Mouse (Mus musculus): ENCODE measurements at regions not wholly inside any gene's neighbourhood (a gene's known extent, or its start where the extent isn't known, plus 50 kb on each side); places are given as distances from the start of the nearest gene placed in this dataset.

DNA sequence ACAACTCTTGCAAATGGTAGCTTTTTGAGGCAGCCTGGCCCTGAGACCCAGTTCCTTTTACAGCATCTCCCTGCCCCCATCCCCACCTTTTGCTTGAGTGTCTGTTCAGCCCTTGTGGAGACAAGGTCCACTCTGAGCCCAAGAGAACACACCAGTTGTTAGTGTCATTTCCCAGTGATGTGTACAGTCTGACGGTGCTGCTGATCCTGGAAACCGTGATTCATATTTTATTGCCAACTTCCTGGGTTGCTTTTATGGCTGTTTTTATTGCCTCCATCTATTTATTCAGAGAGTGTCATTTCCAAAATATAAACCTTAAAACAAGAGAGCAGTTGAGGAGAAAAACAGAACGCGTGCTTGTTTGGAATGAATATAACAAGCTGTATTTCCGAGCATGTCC is 309.6 kb upstream of the Isl1 start:
- 93% methylated on average over 5 of the region's 5 CpGs for WGBS
- no peak for ATAC-seq (ENCODE audit: low FRiP score)
- Histone ChIP-seq H3K27me3 (no peaks in the 10 kb centered on the region), H3K4me2 (replicated peaks) (no peak overlapping the region), H3K9me3 (replicated peaks) (no peaks in the 10 kb centered on the region), H3K36me3 (no peaks in the 10 kb centered on the region), H3K27ac (no peak overlapping the region), H3K4me1 (no peaks in the 10 kb centered on the region), H3K9ac (no peak overlapping the region), H3K4me3 (no peak overlapping the region)

DNA sequence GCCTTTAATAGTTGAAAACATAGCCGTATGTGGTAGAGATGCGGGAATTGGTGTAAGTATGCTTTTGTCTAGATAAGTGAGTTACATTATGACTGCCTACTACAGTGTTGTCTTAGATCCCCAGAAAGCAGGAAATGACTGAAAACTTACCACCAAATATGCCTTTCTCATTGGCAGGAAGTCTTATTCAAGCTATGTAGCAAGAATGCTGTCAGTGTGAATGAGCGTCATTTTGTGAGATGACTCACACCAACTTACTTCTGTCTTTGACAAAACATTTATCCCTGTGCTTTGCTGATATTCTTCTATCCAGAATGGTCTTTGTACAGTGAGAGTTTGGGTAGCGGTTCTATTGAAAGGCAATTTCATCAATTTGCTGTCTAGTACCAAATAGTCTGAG is 286.9 kb upstream of the Isl1 start:
- no peaks in the 10 kb centered on the region for H3K9me3 ChIP-seq (replicated peaks)
- no peaks in the 10 kb centered on the region for H3K4me1 ChIP-seq
- no peak overlapping the region for H3K9ac ChIP-seq
- ATAC-seq (ENCODE audit: low FRiP score): no peak
- H3K4me3 ChIP-seq: no peak overlapping the region
- H3K36me3 ChIP-seq: no peaks in the 10 kb centered on the region
- 90% methylated on average over 4 of the region's 4 CpGs for WGBS
- H3K27ac ChIP-seq: no peak overlapping the region
- no peaks in the 10 kb centered on the region for H3K27me3 ChIP-seq
- H3K4me2 ChIP-seq (replicated peaks): no peak overlapping the region

DNA sequence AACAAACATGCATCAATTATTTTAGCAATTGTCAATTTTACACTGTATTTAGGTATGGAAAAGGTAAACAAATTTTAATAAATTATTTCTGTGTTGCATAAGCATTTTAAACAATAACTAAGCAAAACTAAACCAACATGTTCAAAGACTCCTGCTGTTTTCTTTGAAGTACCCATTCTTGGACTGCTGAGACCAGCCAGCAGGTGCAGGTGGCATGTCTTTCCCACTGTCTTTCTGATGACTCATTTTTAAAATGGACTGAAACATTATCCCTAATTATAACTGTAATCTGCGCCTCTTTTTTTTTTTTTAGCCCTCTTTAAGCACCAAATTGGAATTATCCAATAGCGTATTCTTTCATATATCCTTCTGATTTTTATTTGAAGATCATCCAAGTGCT is 286.0 kb upstream of the Isl1 start:
- Histone ChIP-seq H3K9ac (no peak overlapping the region), H3K27ac (no peak overlapping the region), H3K9me3 (replicated peaks) (no peaks in the 10 kb centered on the region), H3K36me3 (no peaks in the 10 kb centered on the region), H3K27me3 (no peaks in the 10 kb centered on the region), H3K4me3 (no peak overlapping the region), H3K4me2 (replicated peaks) (no peak overlapping the region), H3K4me1 (no peaks in the 10 kb centered on the region)
- 96% methylated on average over 2 of the region's 2 CpGs for WGBS
- ATAC-seq (ENCODE audit: low FRiP score): no peak

DNA sequence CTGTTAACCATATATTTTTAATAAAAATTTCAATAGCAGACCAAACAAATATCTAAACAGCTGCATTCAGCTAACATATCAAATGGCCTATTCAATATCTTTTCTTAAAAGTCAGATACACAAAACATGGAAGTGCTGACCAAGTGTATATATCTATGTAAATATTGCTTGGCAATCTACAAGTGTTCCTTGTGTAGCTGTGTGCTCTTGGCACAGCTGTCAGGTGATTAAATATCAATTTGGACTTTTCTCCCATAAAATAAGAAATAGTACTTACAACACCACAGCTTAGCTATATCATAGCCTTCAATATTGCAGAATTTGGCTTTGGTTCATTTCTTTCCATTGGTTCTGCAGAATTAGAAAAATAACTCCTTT is 266.5 kb upstream of the Isl1 start:
- Histone ChIP-seq H3K27me3 (peaks cover 18% of the 10 kb centered on the region; the same call in 1 of the 2 replicates), H3K27ac (no peak overlapping the region), H3K9ac (no peak overlapping the region), H3K4me3 (no peak overlapping the region), H3K4me2 (replicated peaks) (no peak overlapping the region), H3K4me1 (0 out of 2 replicates have a peak, but pooled peaks cover 4% of the 10 kb centered on the region), H3K36me3 (peaks cover 3% of the 10 kb centered on the region; the same call in 1 of the 2 replicates), H3K9me3 (replicated peaks) (peaks cover 12% of the 10 kb centered on the region; the same call in 1 of the 2 replicates)
- peak; percentile 51; the same call in 1 of the 2 replicates for ATAC-seq (ENCODE audit: low FRiP score)

DNA sequence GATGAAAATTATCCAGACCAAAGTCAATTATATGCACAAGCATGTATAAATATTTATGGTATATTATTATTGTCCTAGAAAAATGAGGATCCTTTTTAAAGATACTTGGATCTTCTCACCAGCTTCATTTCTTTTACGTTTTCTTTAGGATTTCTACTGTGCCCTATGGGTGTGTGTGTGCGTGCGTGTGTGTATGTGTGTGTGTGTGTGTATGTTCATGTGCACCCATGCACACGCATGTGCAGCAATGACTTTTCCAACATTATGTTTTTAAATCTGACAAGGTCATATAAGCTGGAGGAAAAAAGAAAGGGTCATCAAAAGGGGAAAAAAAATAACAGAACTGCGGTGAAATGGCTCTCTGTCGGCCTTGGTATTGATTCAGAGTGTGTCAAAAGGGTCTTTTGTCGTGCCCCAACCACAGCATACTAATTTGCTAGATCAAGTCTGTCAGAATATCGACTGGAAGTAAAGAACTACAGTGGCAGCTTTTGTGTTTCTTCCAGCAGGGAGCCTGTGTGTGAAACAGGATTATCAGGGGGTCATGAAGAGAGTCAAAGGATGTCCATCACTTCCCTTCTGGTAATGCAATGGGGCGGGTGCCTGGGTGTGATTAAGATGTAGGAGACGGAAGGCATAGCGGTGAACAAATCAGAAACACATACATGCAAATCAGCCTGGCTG is 265.9 kb upstream of the Isl1 start:
- Histone ChIP-seq H3K27ac (no peak overlapping the region), H3K27me3 (peaks cover 23% of the 10 kb centered on the region; the same call in 1 of the 2 replicates), H3K4me1 (0 out of 2 replicates have a peak, but pooled peaks cover 4% of the 10 kb centered on the region), H3K9me3 (replicated peaks) (peaks cover 12% of the 10 kb centered on the region; the same call in 1 of the 2 replicates), H3K36me3 (peaks cover 3% of the 10 kb centered on the region; the same call in 1 of the 2 replicates), H3K4me3 (no peak overlapping the region), H3K9ac (no peak overlapping the region), H3K4me2 (replicated peaks) (peak overlapping the region; percentile 11; the same call in 1 of the 2 replicates)
- ATAC-seq (ENCODE audit: low FRiP score): peak; percentile 95
- WGBS: 13% methylated on average over 11 of the region's 11 CpGs

DNA sequence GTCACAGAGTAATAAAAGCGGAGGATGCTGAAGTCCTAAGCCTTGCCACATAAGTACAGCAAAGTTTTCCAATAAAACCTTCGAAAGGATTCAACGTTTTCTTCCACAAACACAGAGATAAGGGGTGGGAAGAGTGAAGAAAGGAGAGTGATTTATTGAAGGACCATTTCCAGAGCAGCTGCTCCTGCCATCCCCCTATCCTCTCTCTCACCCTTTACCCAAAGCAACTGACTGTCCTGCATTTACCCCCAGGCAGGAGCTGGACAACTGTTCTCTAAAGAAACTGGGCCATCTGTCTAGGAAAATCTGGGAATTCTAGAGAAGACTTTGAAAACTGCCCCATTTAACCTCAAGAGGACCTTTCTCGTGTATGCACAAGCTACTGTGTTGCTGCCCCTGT is 245.6 kb upstream of the Isl1 start:
- H3K4me2 ChIP-seq (replicated peaks): no peak overlapping the region
- H3K36me3 ChIP-seq: no peaks in the 10 kb centered on the region
- H3K9ac ChIP-seq: no peak overlapping the region
- ATAC-seq (ENCODE audit: low FRiP score): no peak
- H3K9me3 ChIP-seq (replicated peaks): no peaks in the 10 kb centered on the region
- no peaks in the 10 kb centered on the region for H3K4me1 ChIP-seq
- 75% methylated on average over 4 of the region's 4 CpGs for WGBS
- no peak overlapping the region for H3K27ac ChIP-seq
- no peak overlapping the region for H3K4me3 ChIP-seq
- H3K27me3 ChIP-seq: no peaks in the 10 kb centered on the region

DNA sequence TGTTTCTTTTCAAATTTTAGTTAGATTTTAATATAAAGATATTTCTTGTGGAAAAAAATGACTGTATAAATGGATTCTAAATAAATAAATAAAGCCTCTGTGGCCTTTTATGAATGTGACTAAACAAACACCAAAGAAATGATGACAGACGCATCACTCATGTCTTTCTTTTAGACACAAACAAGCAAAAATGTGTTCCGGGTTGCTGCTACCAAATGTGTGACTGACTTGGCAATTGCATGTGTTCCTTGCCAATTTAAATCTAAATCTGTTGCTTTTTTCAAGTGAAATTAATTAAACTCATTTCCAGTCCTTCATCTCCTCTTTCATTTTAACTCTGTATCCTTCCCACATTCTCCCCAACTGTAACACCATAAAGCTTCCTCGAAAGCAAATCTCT is 225.7 kb upstream of the Isl1 start:
- Histone ChIP-seq H3K4me3 (no peak overlapping the region), H3K27ac (no peak overlapping the region), H3K9ac (no peak overlapping the region), H3K9me3 (replicated peaks) (no peaks in the 10 kb centered on the region), H3K4me1 (no peaks in the 10 kb centered on the region), H3K4me2 (replicated peaks) (no peak overlapping the region), H3K36me3 (no peaks in the 10 kb centered on the region), H3K27me3 (no peaks in the 10 kb centered on the region)
- ATAC-seq (ENCODE audit: low FRiP score): no peak
- 83% methylated on average over 3 of the region's 3 CpGs for WGBS

DNA sequence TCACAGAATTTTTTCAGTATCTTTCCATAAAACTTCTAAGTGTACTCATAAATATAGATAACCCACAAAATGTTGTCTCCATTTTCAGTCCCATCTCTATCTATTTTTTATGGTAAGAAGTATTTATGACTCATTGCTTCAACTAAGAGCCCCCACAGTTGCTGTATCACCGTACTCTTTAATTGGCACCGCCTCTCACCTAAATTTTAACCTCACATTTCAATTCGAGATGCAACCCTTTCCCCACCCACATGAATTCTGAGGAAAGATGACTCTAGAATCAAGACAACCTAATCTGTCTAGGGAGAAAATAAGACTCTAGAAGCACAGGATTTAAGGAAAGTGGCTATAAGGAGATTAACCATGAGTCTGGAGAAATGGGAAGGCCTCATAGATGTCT is 223.7 kb upstream of the Isl1 start:
- Histone ChIP-seq H3K27me3 (no peaks in the 10 kb centered on the region), H3K36me3 (no peaks in the 10 kb centered on the region), H3K27ac (no peak overlapping the region), H3K9me3 (replicated peaks) (no peaks in the 10 kb centered on the region), H3K9ac (no peak overlapping the region), H3K4me2 (replicated peaks) (no peak overlapping the region), H3K4me3 (no peak overlapping the region), H3K4me1 (no peaks in the 10 kb centered on the region)
- no peak for ATAC-seq (ENCODE audit: low FRiP score)
- WGBS: 83% methylated on average over 3 of the region's 3 CpGs

DNA sequence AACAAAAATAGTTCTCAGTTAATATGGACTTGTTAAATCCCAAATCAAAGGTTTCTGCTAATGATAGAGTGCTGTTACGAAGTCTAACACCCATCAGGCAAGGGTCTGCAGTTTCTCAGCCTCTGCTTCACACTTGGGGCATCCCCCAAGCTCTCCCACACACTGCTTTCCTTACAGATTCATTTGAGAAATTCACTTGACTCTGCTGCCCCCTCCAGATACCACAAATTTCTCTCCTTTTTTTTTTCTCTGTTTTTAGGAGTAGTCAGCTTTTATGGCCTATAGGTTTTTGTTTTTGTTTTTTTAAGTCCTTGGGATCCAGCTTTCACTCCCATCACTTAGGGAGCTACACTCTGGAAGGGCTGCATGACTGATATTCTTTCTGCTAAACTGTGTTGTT is 218.8 kb upstream of the Isl1 start:
- H3K4me3 ChIP-seq: no peak overlapping the region
- no peak for ATAC-seq (ENCODE audit: low FRiP score)
- 76% methylated on average over 1 of the region's 1 CpGs for WGBS
- H3K27me3 ChIP-seq: 0 out of 2 replicates have a peak, but pooled peaks cover 5% of the 10 kb centered on the region
- no peak overlapping the region for H3K9ac ChIP-seq
- no peaks in the 10 kb centered on the region for H3K9me3 ChIP-seq (replicated peaks)
- H3K4me1 ChIP-seq: peaks cover 8% of the 10 kb centered on the region
- no peaks in the 10 kb centered on the region for H3K36me3 ChIP-seq
- H3K4me2 ChIP-seq (replicated peaks): no peak overlapping the region
- no peak overlapping the region for H3K27ac ChIP-seq

DNA sequence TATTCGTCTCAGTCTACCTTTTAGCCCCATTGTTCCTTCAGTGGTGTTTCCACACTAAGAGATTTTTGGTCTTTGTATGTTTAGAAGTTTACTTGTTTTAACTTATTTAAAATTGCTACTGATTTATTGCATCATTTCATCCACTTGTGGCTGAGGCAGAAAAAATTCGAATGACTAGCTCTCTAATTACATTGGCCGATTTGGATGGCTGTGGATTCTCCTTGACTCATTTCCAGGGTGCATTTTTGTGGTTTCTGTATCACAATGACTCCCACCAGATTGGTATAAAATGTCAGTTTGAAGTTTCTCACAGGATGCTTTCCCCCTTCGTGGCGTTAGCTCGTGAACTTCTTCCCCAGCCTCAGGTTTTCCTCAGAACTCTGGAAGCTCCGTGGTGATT is 217.5 kb upstream of the Isl1 start:
- whole genome bisulfite sequencing: 68% methylated on average over 7 of the region's 7 CpGs
- Histone ChIP-seq H3K9me3 (replicated peaks) (no peaks in the 10 kb centered on the region), H3K4me3 (no peak overlapping the region), H3K27ac (no peak overlapping the region), H3K4me1 (peaks cover 9% of the 10 kb centered on the region), H3K27me3 (0 out of 2 replicates have a peak, but pooled peaks cover 5% of the 10 kb centered on the region), H3K4me2 (replicated peaks) (no peak overlapping the region), H3K36me3 (no peaks in the 10 kb centered on the region), H3K9ac (no peak overlapping the region)
- no peak for ATAC-seq (ENCODE audit: low FRiP score)

DNA sequence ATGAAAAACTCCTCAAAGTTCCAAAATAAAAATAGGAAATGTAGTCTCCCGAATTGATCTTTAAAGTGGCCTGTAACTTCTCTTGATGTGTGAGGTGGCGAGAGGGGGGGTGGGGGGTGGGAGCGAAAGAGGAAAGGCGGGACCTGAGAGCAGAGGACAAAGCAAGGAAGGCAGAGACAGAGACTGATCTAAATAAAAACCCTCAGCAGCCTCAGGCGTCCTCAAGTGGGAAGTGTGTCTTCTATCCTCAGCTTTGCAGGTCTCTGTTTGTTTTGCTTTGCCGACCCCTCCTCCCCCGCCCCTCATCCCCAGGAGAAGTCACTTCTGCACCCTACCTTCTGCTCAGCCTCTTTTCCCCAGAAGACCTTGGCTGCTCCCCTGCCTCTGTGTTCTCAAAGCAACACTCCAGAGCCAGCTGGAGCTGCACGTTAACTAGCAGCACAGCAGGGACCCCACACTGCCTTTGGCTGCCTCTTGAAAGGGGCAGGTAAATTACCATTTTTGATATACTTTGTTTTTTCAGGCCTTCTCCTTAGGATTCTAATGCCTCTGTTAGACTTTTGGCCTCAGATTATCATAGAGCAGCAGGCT is 214.3 kb upstream of the Isl1 start:
- H3K9me3 ChIP-seq (replicated peaks): no peaks in the 10 kb centered on the region
- no peaks in the 10 kb centered on the region for H3K36me3 ChIP-seq
- H3K27ac ChIP-seq: no peak overlapping the region
- H3K4me1 ChIP-seq: peaks cover 9% of the 10 kb centered on the region
- WGBS: 4% methylated on average over 8 of the region's 8 CpGs
- peak overlapping the region; percentile 22; the same call in 1 of the 2 replicates for H3K4me2 ChIP-seq (replicated peaks)
- 0 out of 2 replicates have a peak, but pooled peaks cover 5% of the 10 kb centered on the region for H3K27me3 ChIP-seq
- peak; percentile 80 for ATAC-seq (ENCODE audit: low FRiP score)
- no peak overlapping the region for H3K9ac ChIP-seq
- H3K4me3 ChIP-seq: no peak overlapping the region

DNA sequence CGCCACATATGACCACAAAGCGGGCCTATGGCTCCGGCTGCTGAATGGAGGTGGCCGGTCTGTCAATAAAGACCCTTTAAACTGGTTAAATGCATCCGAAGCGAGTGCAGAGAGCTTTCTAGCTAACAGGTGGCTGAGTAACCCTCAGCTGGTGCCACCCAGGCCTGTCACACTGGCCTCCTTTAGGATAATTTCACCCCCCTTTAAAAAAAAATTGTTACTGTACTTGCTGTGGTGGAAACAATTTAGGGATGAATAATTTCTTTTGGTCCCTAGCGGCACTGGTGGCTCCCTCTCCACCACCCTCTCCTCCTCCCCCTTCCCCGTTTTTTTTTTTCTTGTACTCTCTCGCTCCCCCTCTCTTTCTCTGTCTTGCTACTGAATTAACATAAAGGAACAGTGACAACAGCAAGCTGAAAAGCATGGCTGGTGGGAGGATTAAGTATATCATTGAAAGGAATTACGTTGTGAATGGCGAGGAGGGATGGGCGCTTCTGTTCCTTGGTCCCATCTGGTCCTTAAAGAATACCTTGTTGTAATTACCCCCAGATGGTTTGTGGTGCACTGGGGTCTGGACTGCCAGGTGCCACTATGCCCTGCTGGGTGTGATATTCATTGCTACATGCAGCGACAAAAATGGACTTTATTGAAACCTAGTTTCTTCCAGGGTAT is 205.3 kb upstream of the Isl1 start:
- H3K9ac ChIP-seq: no peak overlapping the region
- H3K36me3 ChIP-seq: no peaks in the 10 kb centered on the region
- no peak overlapping the region for H3K27ac ChIP-seq
- H3K4me2 ChIP-seq (replicated peaks): peak overlapping the region; percentile 49
- peaks cover 17% of the 10 kb centered on the region for H3K27me3 ChIP-seq
- peaks cover 9% of the 10 kb centered on the region for H3K4me1 ChIP-seq
- WGBS: 3% methylated on average over 13 of the region's 13 CpGs
- peak overlapping the region; percentile 16 for H3K4me3 ChIP-seq
- no peaks in the 10 kb centered on the region for H3K9me3 ChIP-seq (replicated peaks)
- ATAC-seq (ENCODE audit: low FRiP score): peak; percentile 87

All from hindbrain, embryonic 12.5 days (tissue).